Mouse (Mus musculus) megakaryocyte-erythroid progenitor cell, adult 5 weeks (primary cell): ENCODE data around the gene Hsd3b1. TPM values are rescaled to one million over a fixed set of nuclear protein-coding genes. Genes with fewer than 3 reads are reported as not detected.

Experiments used
- polyA plus RNA-seq: library from polyadenylated mRNA; stranded (reverse); fragments of >175 nt; gene quantifications from 2 replicates; pipeline ENCODE4 v1.2.3, GENCODE M21; 2012

The Hsd3b1 gene
- not detected in 2 replicates for polyA plus RNA-seq

DNA sequence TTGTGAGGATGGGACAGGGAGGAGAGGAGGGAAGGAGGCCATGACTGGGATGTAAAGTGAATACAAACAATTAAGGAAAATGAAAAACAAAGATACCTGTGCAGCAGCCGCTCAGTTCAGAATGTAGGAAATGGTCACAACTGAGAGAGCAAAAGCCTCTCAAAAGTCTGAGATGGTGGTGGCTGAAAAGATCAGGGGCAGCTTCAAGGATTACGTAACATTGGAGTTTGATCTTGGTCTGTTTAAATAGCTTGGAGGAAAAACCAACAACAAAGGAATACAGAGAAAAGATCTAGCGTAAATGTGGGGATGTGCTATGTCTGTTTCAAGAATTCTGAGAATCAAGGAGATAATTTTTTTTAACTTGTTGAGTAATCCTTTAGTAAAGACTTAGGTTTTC is at the start of gene Hsd3b1:
Hsd3b1 (minus strand) TSS at position 219 of the 400 bp plus-strand sequence.

DNA sequence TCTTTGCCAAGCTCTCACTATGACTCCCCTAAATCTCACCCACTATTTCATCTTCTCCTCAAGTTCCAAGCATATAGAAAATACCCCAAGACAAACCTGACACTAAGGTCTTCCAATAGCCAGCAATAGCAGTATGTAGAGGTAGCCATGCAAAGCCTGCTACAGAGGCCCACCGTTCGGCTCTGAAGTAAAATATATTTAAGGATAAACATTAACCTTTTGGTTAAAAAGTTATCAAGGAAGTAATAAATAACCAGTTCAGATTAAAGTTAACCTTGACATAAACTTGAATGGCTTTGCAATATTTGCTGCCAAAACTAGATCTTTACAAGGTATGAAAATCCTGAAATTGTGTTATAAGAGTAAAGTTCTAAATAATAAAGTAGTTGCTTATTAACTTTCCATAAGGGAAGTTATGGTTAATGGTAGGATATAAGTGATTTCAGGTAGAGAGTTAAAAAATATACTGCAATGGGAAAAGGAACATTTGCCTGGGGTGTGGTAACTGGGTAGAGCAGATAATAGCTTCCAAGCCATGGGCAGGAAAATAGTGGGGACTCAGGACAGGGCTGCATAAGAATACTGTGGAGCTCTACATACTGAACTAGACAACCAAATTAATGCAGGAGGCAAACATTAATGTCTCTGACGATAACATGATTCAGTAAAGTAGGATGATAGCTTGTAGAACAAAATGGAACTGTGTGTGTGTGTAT is 33.6 kb upstream of the Hsd3b1 start, which contains the start of gene Hao2:
Hao2 (minus strand) TSS at position 183 of the 716 bp plus-strand sequence.

DNA sequence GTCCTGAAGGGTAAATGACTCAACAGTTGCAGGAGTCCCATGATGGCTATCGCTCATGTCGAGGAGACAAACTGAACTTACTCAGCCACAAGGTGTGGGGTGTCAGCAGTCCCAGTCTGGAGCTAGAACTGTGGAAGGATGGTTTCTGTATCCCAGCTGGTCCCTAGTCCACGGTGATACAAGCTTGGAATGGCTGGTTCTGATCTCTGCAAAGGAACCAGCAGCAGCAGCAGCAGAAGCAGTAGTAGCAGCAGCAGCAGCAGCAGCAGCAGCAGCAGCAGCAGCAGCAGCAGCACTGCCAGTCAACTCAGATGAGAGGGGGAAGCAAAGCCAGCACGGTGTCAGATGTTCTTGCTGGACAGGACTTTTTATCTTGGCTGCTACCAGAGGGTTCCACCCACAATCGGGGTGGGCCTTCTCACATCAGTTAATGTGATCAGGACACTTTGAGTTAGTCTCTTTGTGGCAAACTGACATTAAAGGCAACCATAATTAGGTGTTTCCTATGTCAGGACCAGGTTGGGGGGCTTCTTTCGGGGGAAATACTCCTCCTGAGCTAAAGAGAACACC is 45.4 kb downstream of the Hsd3b1 start, which contains the start of gene Hsd3b6:
Hsd3b6 (minus strand) TSS at position 343 of the 570 bp plus-strand sequence.

Other genes starting within 250 kb of the Hsd3b1 start
- gene Hsd3b5, start 229.5 kb downstream of the Hsd3b1 start, polyA plus RNA-seq = not detected in 2 replicates
- not detected in 2 replicates for gene Hsd3b2, start 135.3 kb downstream of the Hsd3b1 start, polyA plus RNA-seq
- gene Hsd3b3, start 96.7 kb downstream of the Hsd3b1 start, polyA plus RNA-seq = not detected in 2 replicates
- not detected in 2 replicates for gene Hsd3b6, start 45.4 kb downstream of the Hsd3b1 start, polyA plus RNA-seq
- not detected in 2 replicates for gene Hao2, start 33.4 kb upstream of the Hsd3b1 start, polyA plus RNA-seq